Mouse (Mus musculus): ENCODE data around the gene 4932429P05Rik. TPM values are rescaled to one million over a fixed set of nuclear protein-coding genes. Genes with fewer than 3 reads are reported as not detected.

Gene 4932429P05Rik
- polyA plus RNA-seq (2015; fragmentation: Nextera tagmentation; extraction: Ambion mirVana) = not detected in 2 replicates

DNA sequence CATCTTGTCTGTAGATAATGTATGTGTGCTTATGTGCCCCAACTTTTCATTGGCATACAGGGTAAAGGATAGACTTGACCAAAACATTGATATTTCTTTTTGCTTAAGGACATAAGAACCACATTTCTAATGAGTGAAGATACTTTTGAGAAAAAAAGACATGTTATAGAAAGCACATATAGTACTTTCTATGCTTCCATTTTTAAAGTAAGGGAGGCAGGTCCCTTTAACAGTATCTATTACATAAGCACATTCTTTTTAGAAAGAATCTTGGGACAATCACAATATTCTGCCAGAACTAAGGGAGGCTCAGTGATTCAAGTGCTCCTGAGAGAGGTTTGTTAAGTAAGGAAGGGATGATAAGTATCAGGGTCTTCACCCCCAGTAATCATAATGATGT is at the start of gene 4932429P05Rik:
4932429P05Rik (plus strand) TSS at position 301 of the 400 bp plus-strand sequence.
- H3K4me2 ChIP-seq (ENCODE audit: low read depth, low read length) = no peak within 1 kb of the TSS
- no peaks in the 10 kb centered on the region for H3K27me3 ChIP-seq (ENCODE audit: control insufficient read depth, insufficient read depth, low read length)
- no peaks in the 10 kb centered on the region for H3K9me3 ChIP-seq (replicated peaks; ENCODE audit: control insufficient read depth, low read length)
- H3K4me3 ChIP-seq (replicated peaks; ENCODE audit: low read length) = no peak within 1 kb of the TSS
- H3K27ac ChIP-seq (ENCODE audit: low read length) = no peak within 1 kb of the TSS
- no peaks in the 10 kb centered on the region for H3K4me1 ChIP-seq (ENCODE audit: control insufficient read depth, insufficient read depth, low read length)
- no peaks in the 10 kb centered on the region for H3K36me3 ChIP-seq (ENCODE audit: control insufficient read depth, insufficient read depth, low read length)
- ATAC-seq (ENCODE audit: insufficient read depth, low FRiP score) = no peak
- H3K9ac ChIP-seq (ENCODE audit: low read length) = no peak within 1 kb of the TSS

Other genes starting within 250 kb of the 4932429P05Rik start
- gene 4930415L06Rik, start 180.6 kb downstream of the 4932429P05Rik start, polyA plus RNA-seq (2015; fragmentation: Nextera tagmentation; extraction: Ambion mirVana) = not detected in 2 replicates

Data from stomach, embryonic 16.5 days (tissue).